Mouse (Mus musculus) spleen, adult 2 months (tissue): ENCODE results near the gene Tuba1c. TPM values are rescaled to one million over a fixed set of nuclear protein-coding genes. Genes with fewer than 3 reads are reported as not detected.
"Not testable (repeated sequence)": the region's sequence is repeated elsewhere in the genome, so short reads cannot be mapped to it uniquely, and the experiment has no call there.

Source experiments
- DNase-seq, 2 experiments: peaks; one replicate each; pipeline versions ENCODE4 v3.0.0 to v3.0.0-alpha.2; 2012 to 2021; ENCODE audit warnings: low spot score in 2 of 2, low read depth in 1 of 2
- H3K27ac ChIP-seq: fragments of 200-500 bp; 2 replicates; pipeline ENCODE4 v1.5.1; 2012; ENCODE audit warnings: low read length, inconsistent platforms; ENCODE audit not compliant: insufficient read depth
- H3K27me3 ChIP-seq: fragments of 200-500 bp; 2 replicates; pipeline ENCODE4 v1.6.1; 2012; ENCODE audit warnings: mild to moderate bottlenecking, moderate library complexity, low read length, inconsistent platforms; ENCODE audit not compliant: control insufficient read depth, insufficient read depth
- H3K36me3 ChIP-seq: fragments of 200-500 bp; 2 replicates; pipeline ENCODE4 v1.6.1; 2012; ENCODE audit warnings: mild to moderate bottlenecking, low read length, inconsistent platforms; ENCODE audit not compliant: control insufficient read depth, insufficient read depth
- H3K4me1 ChIP-seq: fragments of 200-500 bp; 2 replicates; pipeline ENCODE4 v1.6.1; 2011; ENCODE audit warnings: inconsistent platforms; ENCODE audit not compliant: control insufficient read depth, insufficient read depth, insufficient read length
- H3K4me3 ChIP-seq: fragments of 200-500 bp; 2 replicates; pipeline ENCODE4 v1.5.1; 2011; ENCODE audit warnings: mild to moderate bottlenecking, inconsistent platforms; ENCODE audit not compliant: insufficient read depth, insufficient read length; ENCODE audit errors: extremely low read depth
- CTCF ChIP-seq: fragments of 200-500 bp; IDR thresholded peaks from 2 replicates; pipeline ENCODE4 v1.5.1; 2011; ENCODE audit warnings: mild to moderate bottlenecking, inconsistent platforms; ENCODE audit not compliant: insufficient read depth, insufficient read length, insufficient replicate concordance; ENCODE audit errors: extremely low read depth
- POLR2A ChIP-seq: fragments of 200-500 bp; IDR thresholded peaks from 2 replicates; pipeline ENCODE4 v1.6.1; 2011; ENCODE audit warnings: low read depth, low read length, inconsistent platforms
- WGBS: fragments of 180-500 bp; shearing (Covaris S2); methylation state at CpG from one replicate; pipeline ENCODE4 v1.1.7; 2018; 5-methylcytosine and 5-hydroxymethylcytosine counted together
- polyA plus RNA-seq: library from polyadenylated mRNA; depleted of rRNA; stranded (reverse); fragments of >200 nt; gene quantifications from 2 replicates; pipeline ENCODE4 v1.2.3, GENCODE M21; 2012

Tuba1c gene
- polyA plus RNA-seq, 1 experiment, result 119 TPM

DNA sequence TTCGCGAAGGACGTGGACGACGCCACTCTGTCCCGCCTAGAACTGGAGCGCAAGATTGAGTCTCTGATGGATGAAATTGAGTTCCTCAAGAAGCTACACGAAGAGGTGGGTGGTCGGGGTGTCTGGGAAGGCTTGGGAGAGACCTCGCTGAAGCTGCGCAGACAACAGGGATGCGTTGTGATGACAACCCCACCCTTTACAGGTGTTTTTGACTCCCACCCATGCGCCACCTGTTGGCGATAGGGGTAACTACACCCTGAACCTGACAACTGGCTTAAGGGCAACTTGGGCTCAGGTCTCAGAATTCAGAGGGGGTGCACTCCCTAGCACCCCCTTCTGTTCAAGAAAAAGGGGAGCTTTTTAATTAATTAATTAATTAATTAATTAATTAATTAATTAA is 26.6 kb downstream of the Tuba1c start:
- 16% methylated on average over 14 of the region's 14 CpGs for WGBS
- Histone ChIP-seq H3K4me3 (no peak overlapping the region), H3K27ac (no peak overlapping the region), H3K36me3 (no peaks in the 10 kb centered on the region), H3K27me3 (peaks cover 12% of the 10 kb centered on the region; the same call in 1 of the 2 replicates), H3K4me1 (peaks cover 6% of the 10 kb centered on the region)
- peak; percentile 16; the same call in 1 of the 2 replicates for TF ChIP-seq CTCF
- TF ChIP-seq POLR2A, result no peak
- DNase-seq, result peak in 1 of 2 experiments; percentile 25

DNA sequence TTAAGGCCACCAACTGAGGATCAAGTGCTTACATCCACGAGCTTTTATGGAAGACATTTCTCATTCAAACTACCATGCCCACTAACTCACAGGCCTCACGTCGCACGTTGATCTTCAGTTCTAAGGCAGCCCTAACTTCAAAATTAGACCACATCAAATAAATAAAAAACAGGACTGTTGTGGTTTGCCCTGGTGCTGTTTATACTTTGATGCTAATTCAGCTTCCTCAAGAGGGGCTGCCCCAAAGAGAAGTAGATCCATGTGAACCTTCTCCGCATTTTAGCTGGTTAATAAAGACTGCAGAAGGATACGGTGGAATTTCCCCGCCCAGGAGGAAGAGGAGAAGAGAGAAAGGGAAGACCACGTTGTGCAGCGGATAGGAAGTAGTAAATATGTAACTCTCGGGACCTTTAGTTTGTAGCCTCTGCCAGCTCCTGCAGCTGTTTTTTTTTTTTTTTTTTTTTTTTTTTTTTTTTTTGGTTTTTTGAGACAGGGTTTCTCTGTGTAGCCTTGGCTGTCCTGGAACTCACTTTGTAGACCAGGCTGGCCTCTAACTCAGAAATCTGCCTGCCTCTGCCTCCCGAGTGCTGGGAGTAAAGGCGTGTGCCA is 36.0 kb downstream of the Tuba1c start:
- no peak for DNase-seq
- 57% methylated on average over 12 of the region's 12 CpGs for WGBS
- Histone ChIP-seq H3K4me1 (no peaks in the 10 kb centered on the region), H3K36me3 (no peaks in the 10 kb centered on the region), H3K27ac (no peak overlapping the region), H3K4me3 (no peak overlapping the region), H3K27me3 (no peaks in the 10 kb centered on the region)
- TF ChIP-seq POLR2A, result no peak
- no peak for TF ChIP-seq CTCF

DNA sequence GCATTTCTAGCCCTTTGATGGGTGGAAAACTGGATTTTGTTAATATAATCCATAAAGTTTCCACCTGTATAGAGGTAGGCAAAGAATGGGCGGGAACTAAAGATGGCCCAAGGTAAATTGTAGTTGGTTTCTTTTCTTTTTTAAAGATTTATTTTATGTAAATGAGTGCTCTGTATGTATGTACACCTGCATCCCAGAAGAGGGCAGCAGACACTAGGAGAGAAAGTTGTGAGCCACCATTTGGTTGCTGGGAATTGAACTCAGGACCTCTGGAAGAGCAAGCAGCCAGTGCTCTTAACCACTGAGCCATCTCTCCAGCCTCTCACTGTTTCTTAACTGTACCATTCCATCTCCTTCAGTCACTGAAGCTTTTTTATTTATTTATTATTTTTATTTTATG is 42.3 kb downstream of the Tuba1c start:
- no peaks in the 10 kb centered on the region for H3K27me3 ChIP-seq
- no peaks in the 10 kb centered on the region for H3K36me3 ChIP-seq
- no peak for DNase-seq
- WGBS, result 84% methylated on average over 1 of the region's 1 CpGs
- TF ChIP-seq POLR2A (no peak), CTCF (no peak)
- peaks cover 6% of the 10 kb centered on the region for H3K4me1 ChIP-seq
- no peak overlapping the region for H3K27ac ChIP-seq
- H3K4me3 ChIP-seq, result no peak overlapping the region

DNA sequence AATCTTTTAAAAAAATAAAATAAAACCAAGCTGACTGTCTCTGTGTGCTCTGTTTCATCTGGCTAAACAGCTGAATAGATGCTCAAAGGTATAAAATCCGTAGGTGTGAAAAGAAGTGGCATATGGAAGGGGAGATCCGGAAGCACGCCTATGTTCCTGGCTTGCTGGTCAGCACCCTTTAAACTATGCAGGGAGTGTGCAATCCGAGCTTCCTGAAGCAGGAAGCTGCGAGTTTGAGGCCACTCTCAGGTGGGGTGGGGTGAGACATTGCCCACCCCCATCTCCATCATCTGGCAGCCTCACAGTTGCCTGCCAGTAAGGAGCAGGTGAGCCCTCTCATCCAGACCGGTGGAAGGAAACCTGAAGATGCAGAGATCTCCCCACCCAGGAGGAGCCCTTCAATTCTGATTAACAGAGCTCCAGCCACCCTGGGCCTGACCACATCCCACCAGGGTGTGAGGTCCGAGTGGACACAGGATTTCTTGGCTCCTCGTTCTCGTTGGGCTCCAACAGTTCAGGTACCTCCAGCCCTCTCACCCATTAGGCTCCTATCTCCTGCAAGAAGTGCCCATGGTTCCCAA is 44.4 kb downstream of the Tuba1c start, which contains the start of gene Troap:
Gene Troap, plus strand, starts transcription at position 557 of the 581 bp plus-strand sequence.
- DNase-seq, result no peak
- H3K4me3 ChIP-seq, result peak within 1 kb of the TSS; percentile 89
- H3K4me1 ChIP-seq, result peaks cover 6% of the 10 kb centered on the region
- H3K36me3 ChIP-seq, result no peaks in the 10 kb centered on the region
- peak within 1 kb of the TSS; percentile 89 for H3K27ac ChIP-seq
- TF ChIP-seq CTCF (no peak), POLR2A (no peak)
- WGBS, result 19% methylated on average over 9 of the region's 9 CpGs
- no peaks in the 10 kb centered on the region for H3K27me3 ChIP-seq

DNA sequence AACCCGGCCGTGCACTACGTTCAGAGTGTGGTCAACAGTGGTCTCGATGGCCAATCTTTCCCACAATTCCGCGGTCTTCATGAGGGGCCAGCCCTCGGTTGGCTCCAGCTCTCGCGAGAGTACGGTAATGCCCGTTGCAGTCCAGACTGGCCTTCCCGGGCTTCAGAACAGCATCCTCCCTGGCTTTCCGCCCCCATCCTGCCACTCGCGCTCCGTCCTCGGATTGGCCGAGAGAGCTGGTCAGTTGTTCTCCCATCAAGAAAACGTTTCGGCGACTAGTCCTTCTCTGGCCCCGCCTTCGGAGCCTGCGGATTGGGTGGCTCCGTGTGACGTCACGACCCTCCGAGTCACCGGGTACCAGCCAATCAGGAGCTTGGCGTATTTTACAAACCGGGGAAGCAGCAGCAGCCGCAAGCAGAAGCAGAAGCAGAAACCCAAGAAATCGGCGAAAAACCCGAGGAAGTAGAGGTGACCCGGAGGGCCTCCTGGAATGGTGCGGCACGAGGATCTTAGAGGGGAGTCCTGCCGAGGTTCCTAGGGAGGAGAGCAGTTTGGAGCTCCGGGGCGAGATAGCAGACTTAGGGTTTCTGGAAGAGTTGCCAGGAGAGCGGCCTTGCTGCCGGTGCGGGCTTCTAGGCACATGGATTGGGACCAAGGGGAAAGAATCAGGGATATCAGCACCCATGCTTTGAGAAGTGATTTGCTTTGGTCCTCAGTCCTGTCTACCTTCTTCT is 45.1 kb downstream of the Tuba1c start:
- WGBS, result under 1% methylated on average over 44 of the region's 44 CpGs
- Histone ChIP-seq H3K4me3 (peak overlapping the region; percentile 89), H3K4me1 (peaks cover 6% of the 10 kb centered on the region), H3K36me3 (no peaks in the 10 kb centered on the region), H3K27ac (peak overlapping the region; percentile 89), H3K27me3 (no peaks in the 10 kb centered on the region)
- TF ChIP-seq POLR2A (0 out of 2 replicates have a peak, but pooled peaks have one; percentile 5), CTCF (no peak)
- peak; percentile 89 to 93 for DNase-seq

DNA sequence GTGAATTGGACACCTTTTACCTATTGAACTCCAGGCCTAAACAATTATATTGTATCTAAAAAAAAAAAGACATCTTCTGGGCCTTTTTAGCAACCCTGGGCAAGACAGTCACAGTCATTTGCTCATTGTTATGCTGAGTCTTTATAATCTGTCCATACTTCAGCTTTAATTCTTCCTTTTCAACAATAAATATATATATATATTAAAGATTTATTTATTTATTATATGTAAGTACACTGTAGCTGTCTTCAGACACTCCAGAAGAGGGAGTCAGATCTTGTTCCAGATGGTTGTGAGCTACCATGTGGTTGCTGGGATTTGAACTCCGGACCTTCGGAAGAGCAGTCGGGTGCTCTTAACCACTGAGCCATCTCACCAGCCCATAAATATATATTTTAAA is 46.3 kb downstream of the Tuba1c start:
- not testable (repeated sequence) for H3K27me3 ChIP-seq, H3K36me3 ChIP-seq, H3K4me1 ChIP-seq, H3K4me3 ChIP-seq, H3K27ac ChIP-seq, DNase-seq
- 97% methylated on average over 3 of the region's 3 CpGs for WGBS

DNA sequence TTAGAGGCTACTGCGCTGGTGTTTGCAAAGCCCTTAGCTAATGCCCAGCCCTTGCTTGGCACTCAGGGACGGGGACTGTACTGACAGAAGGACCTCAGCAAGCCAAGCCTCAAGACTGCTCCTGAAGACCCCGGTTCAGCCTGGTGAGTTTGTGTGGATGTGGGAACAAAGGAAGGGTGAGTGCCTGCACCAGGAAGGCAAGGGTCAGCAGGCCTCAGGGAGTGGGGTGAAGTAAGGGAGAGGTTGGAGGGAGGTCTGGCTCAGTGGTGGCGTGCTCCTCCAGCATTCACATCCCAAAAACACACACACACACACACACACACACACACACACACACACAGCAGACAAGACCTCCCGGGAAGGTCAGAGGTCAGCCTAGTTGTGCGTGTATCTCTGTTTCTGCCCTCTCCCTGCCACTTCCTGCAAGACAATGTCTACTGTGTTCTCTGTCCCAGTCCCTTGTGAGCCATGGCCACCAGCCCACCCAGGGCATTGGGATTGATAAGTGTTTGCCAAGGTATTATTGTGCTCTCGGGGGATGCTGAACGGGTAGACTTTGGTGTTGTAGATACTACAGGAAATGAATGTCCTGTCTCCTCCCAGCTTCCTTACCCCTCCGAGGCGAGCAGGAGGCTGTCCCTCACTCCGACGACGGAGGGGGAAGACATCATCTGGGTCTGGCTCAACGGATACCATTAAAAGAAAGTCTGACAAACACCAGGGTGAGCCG is 48.7 kb downstream of the Tuba1c start:
- TF ChIP-seq CTCF (no peak), POLR2A (no peak)
- H3K27ac ChIP-seq, result no peak overlapping the region
- H3K36me3 ChIP-seq, result no peaks in the 10 kb centered on the region
- no peaks in the 10 kb centered on the region for H3K27me3 ChIP-seq
- no peak for DNase-seq
- WGBS, result 95% methylated on average over 15 of the region's 15 CpGs
- peaks cover 6% of the 10 kb centered on the region for H3K4me1 ChIP-seq
- H3K4me3 ChIP-seq, result no peak overlapping the region
